Mouse (Mus musculus): Measurements from ENCODE around the gene G3bp1. TPM values are rescaled to one million over a fixed set of nuclear protein-coding genes. Genes with fewer than 3 reads are reported as not detected.

Gene G3bp1
- polyA plus RNA-seq, 1 experiment from 2014 or later: 145 TPM

GRCm38 (mm10) chr11:55468611-55469047, 856 bp upstream of the G3bp1 start:
- Histone ChIP-seq H3K27ac (peak overlapping the region; percentile 89), H3K27me3 (no peaks in the 10 kb centered on the region), H3K4me3 (replicated peaks) (peak overlapping the region; percentile 48), H3K4me2 (replicated peaks) (peak overlapping the region; percentile 80), H3K4me1 (replicated peaks) (peaks cover 27% of the 10 kb centered on the region), H3K9me3 (no peaks in the 10 kb centered on the region), H3K9ac (replicated peaks) (peak overlapping the region; percentile 73), H3K36me3 (peaks cover 13% of the 10 kb centered on the region)
- WGBS: 2% methylated on average over 17 of the region's 17 CpGs
- peak; percentile 5 for ATAC-seq

GRCm38 (mm10) chr11:55469923-55470691, 622 bp downstream of the G3bp1 start:
- Histone ChIP-seq H3K9me3 (no peaks in the 10 kb centered on the region), H3K4me3 (replicated peaks) (peak overlapping the region; percentile 95), H3K27me3 (no peaks in the 10 kb centered on the region), H3K4me2 (replicated peaks) (peak overlapping the region; percentile 71), H3K27ac (peak overlapping the region; percentile 88), H3K36me3 (peaks cover 23% of the 10 kb centered on the region), H3K9ac (replicated peaks) (peak overlapping the region; percentile 95), H3K4me1 (replicated peaks) (peaks cover 27% of the 10 kb centered on the region)
- no peak for ATAC-seq
- 2% methylated on average over 46 of the region's 46 CpGs for WGBS

- peak overlapping the region; percentile 95 for H3K9ac ChIP-seq (replicated peaks)
- no peak for ATAC-seq
- peak overlapping the region; percentile 95 for H3K4me3 ChIP-seq (replicated peaks)
- H3K27ac ChIP-seq: no peak overlapping the region
- peak overlapping the region; percentile 71 for H3K4me2 ChIP-seq (replicated peaks)
- WGBS: 68% methylated on average over 8 of the region's 8 CpGs
- no peaks in the 10 kb centered on the region for H3K27me3 ChIP-seq
- peaks cover 27% of the 10 kb centered on the region for H3K4me1 ChIP-seq (replicated peaks)
- no peaks in the 10 kb centered on the region for H3K9me3 ChIP-seq
- H3K36me3 ChIP-seq: peaks cover 24% of the 10 kb centered on the region
Observed at GRCm38 (mm10) chr11:55470761-55471160, 1.3 kb downstream of the G3bp1 start.

GRCm38 (mm10) chr11:55471467-55471866, 2.0 kb downstream of the G3bp1 start:
- Histone ChIP-seq H3K36me3 (peaks cover 26% of the 10 kb centered on the region), H3K4me2 (replicated peaks) (peak overlapping the region; percentile 71), H3K4me1 (replicated peaks) (peaks cover 27% of the 10 kb centered on the region), H3K9me3 (no peaks in the 10 kb centered on the region), H3K27me3 (no peaks in the 10 kb centered on the region), H3K4me3 (replicated peaks) (peak overlapping the region; percentile 95), H3K9ac (replicated peaks) (no peak overlapping the region), H3K27ac (no peak overlapping the region)
- WGBS: 92% methylated on average over 7 of the region's 7 CpGs
- no peak for ATAC-seq

GRCm38 (mm10) chr11:55473219-55473618, 3.7 kb downstream of the G3bp1 start:
- H3K27ac ChIP-seq: no peak overlapping the region
- ATAC-seq: no peak

GRCm38 (mm10) chr11:55485443-55485842, 16.0 kb downstream of the G3bp1 start:
- no peaks in the 10 kb centered on the region for H3K27me3 ChIP-seq
- H3K4me2 ChIP-seq (replicated peaks): no peak overlapping the region
- ATAC-seq: no peak
- 96% methylated on average over 7 of the region's 7 CpGs for WGBS
- 0 out of 2 replicates have a peak, but pooled peaks cover 4% of the 10 kb centered on the region for H3K4me1 ChIP-seq (replicated peaks)
- H3K9me3 ChIP-seq: no peaks in the 10 kb centered on the region
- peaks cover 70% of the 10 kb centered on the region for H3K36me3 ChIP-seq
- no peak overlapping the region for H3K27ac ChIP-seq
- H3K9ac ChIP-seq (replicated peaks): no peak overlapping the region
- H3K4me3 ChIP-seq (replicated peaks): no peak overlapping the region

More at GRCm38 (mm10) chr11:55473219-55473618, 3.7 kb downstream of the G3bp1 start:
- 91% methylated on average over 3 of the region's 3 CpGs for WGBS
- Histone ChIP-seq H3K4me2 (replicated peaks) (no peak overlapping the region), H3K9me3 (no peaks in the 10 kb centered on the region), H3K36me3 (peaks cover 26% of the 10 kb centered on the region), H3K27me3 (no peaks in the 10 kb centered on the region), H3K4me1 (replicated peaks) (peaks cover 23% of the 10 kb centered on the region), H3K9ac (replicated peaks) (no peak overlapping the region), H3K4me3 (replicated peaks) (no peak overlapping the region)

- Histone ChIP-seq H3K4me3 (replicated peaks) (no peak overlapping the region), H3K4me1 (replicated peaks) (no peaks in the 10 kb centered on the region), H3K27me3 (no peaks in the 10 kb centered on the region), H3K9ac (replicated peaks) (no peak overlapping the region), H3K27ac (no peak overlapping the region), H3K36me3 (peaks cover 91% of the 10 kb centered on the region), H3K4me2 (replicated peaks) (no peak overlapping the region), H3K9me3 (no peaks in the 10 kb centered on the region)
- 87% methylated on average over 6 of the region's 6 CpGs for WGBS
- no peak for ATAC-seq
Observed at GRCm38 (mm10) chr11:55496158-55496557, 26.7 kb downstream of the G3bp1 start.

- no peak for ATAC-seq
- Histone ChIP-seq H3K4me2 (replicated peaks) (no peak overlapping the region), H3K27ac (no peak overlapping the region), H3K4me1 (replicated peaks) (no peaks in the 10 kb centered on the region), H3K36me3 (peaks cover 91% of the 10 kb centered on the region), H3K9ac (replicated peaks) (no peak overlapping the region), H3K9me3 (no peaks in the 10 kb centered on the region), H3K4me3 (replicated peaks) (no peak overlapping the region), H3K27me3 (no peaks in the 10 kb centered on the region)
- WGBS: 76% methylated on average over 5 of the region's 5 CpGs
Observed at GRCm38 (mm10) chr11:55497885-55498284, 28.4 kb downstream of the G3bp1 start.

GRCm38 (mm10) chr11:55501955-55502531, 32.6 kb downstream of the G3bp1 start:
- no peaks in the 10 kb centered on the region for H3K4me1 ChIP-seq (replicated peaks)
- H3K9ac ChIP-seq (replicated peaks): no peak overlapping the region
- no peak overlapping the region for H3K4me3 ChIP-seq (replicated peaks)
- 88% methylated on average over 8 of the region's 8 CpGs for WGBS
- no peak overlapping the region for H3K27ac ChIP-seq
- no peaks in the 10 kb centered on the region for H3K9me3 ChIP-seq
- H3K4me2 ChIP-seq (replicated peaks): no peak overlapping the region
- peaks cover 62% of the 10 kb centered on the region for H3K36me3 ChIP-seq
- ATAC-seq: no peak
- H3K27me3 ChIP-seq: no peaks in the 10 kb centered on the region

- Histone ChIP-seq H3K27ac (no peak overlapping the region), H3K9ac (replicated peaks) (no peak overlapping the region), H3K27me3 (no peaks in the 10 kb centered on the region), H3K4me1 (replicated peaks) (no peaks in the 10 kb centered on the region), H3K4me3 (replicated peaks) (no peak overlapping the region), H3K9me3 (no peaks in the 10 kb centered on the region), H3K4me2 (replicated peaks) (no peak overlapping the region), H3K36me3 (peaks cover 54% of the 10 kb centered on the region)
- WGBS: 89% methylated on average over 5 of the region's 5 CpGs
- no peak for ATAC-seq
Observed at GRCm38 (mm10) chr11:55502886-55503285, 33.4 kb downstream of the G3bp1 start.

GRCm38 (mm10) chr11:55505485-55505884, 36.0 kb downstream of the G3bp1 start:
- WGBS: 96% methylated on average over 3 of the region's 3 CpGs
- ATAC-seq: no peak
- no peak overlapping the region for H3K27ac ChIP-seq
- H3K4me3 ChIP-seq (replicated peaks): no peak overlapping the region
- H3K9ac ChIP-seq (replicated peaks): no peak overlapping the region
- peaks cover 34% of the 10 kb centered on the region for H3K36me3 ChIP-seq
- H3K4me2 ChIP-seq (replicated peaks): no peak overlapping the region
- no peaks in the 10 kb centered on the region for H3K27me3 ChIP-seq
- no peaks in the 10 kb centered on the region for H3K9me3 ChIP-seq
- H3K4me1 ChIP-seq (replicated peaks): no peaks in the 10 kb centered on the region

- no peaks in the 10 kb centered on the region for H3K9me3 ChIP-seq
- no peak for ATAC-seq
- H3K4me2 ChIP-seq (replicated peaks): no peak overlapping the region
- H3K9ac ChIP-seq (replicated peaks): no peak overlapping the region
- no peaks in the 10 kb centered on the region for H3K27me3 ChIP-seq
- H3K4me1 ChIP-seq (replicated peaks): no peaks in the 10 kb centered on the region
- no peak overlapping the region for H3K27ac ChIP-seq
- no peak overlapping the region for H3K4me3 ChIP-seq (replicated peaks)
- H3K36me3 ChIP-seq: no peaks in the 10 kb centered on the region
- WGBS: 51% methylated on average over 5 of the region's 5 CpGs
Observed at GRCm38 (mm10) chr11:55511374-55511773, 41.9 kb downstream of the G3bp1 start.

All from midbrain, embryonic 13.5 days (tissue).